Mouse (Mus musculus) right cerebral cortex, postnatal 4 days (tissue): ENCODE measurements around the gene Ascl5.

Source experiments
- DNase-seq: peaks from one replicate; pipeline ENCODE4 v3.0.0-alpha.2; 2022

The Ascl5 gene

GRCm38 (mm10) chr1:136052547-136052946 is 1.9 kb downstream of the Ascl5 start, which contains the start of gene Cacna1s:
TSS of gene Cacna1s (plus strand) at chr1:136052750.
- DNase-seq = no peak

- DNase-seq = peak; percentile 46
Observed at GRCm38 (mm10) chr1:136055771-136056170, 5.2 kb downstream of the Ascl5 start.

- DNase-seq = no peak
Observed at GRCm38 (mm10) chr1:136058594-136058993, 8.0 kb downstream of the Ascl5 start.

DNA sequence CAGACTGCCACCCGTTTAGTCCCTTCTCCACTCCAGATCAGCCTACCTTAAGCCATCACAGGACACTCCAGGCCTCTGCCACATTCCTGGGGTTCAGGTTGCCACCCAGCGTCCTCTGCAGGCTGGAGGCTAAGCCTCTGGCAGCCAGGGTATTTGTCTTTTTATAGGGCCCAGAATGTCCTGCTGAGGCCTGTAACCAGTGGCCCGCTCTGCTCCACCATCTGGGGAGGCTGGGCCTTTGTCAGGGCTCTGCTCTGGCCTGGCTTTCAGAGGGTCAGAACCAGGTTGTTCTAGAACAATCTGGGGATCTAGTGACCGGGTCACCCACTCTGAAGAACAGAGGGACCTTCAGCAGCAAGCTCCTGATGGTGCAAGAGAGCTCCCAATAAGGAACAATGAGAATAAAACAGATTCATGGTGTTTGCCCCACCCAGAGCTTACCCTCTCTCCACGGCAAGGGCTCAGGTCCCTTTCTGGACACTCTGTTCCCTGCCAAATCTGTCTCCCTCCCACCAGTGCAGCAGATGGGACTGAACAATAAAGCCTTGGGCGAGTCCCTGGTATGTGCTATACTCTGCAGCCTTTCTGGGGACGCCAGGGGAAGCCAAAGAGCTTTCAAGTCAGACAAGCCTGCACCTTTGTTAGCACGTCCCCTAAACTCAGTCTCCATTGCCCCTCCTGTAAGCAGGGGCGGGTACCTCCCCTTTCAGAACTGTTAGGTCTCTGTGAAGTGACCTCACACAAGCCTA is 10.6 kb downstream of the Ascl5 start:
- peak; percentile 89 for DNase-seq

DNA sequence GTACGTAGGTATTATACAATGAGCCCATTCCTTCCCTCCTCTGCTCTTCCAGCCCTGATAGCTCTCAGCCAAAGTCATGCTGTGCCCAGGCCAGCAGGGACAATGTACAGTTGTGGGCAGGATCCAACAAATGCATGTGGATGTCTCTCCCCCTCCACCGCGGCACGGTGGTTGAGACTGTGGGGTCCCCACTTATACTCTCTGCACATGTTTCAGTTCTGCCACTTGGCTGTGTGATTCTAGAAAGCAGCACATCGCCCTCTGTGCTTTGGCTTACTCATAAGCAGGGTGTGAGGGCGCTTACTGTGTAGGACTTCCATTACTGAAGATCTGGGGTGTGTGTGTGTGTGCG is 11.2 kb downstream of the Ascl5 start:
- no peak for DNase-seq

- no peak for DNase-seq
Observed at GRCm38 (mm10) chr1:136063991-136064390, 13.4 kb downstream of the Ascl5 start.

GRCm38 (mm10) chr1:136066621-136067020 is 16.0 kb downstream of the Ascl5 start:
- no peak for DNase-seq

GRCm38 (mm10) chr1:136067579-136067978 is 17.0 kb downstream of the Ascl5 start:
- DNase-seq = no peak

GRCm38 (mm10) chr1:136076086-136076485 is 25.5 kb downstream of the Ascl5 start:
- DNase-seq = peak; percentile 41

DNA sequence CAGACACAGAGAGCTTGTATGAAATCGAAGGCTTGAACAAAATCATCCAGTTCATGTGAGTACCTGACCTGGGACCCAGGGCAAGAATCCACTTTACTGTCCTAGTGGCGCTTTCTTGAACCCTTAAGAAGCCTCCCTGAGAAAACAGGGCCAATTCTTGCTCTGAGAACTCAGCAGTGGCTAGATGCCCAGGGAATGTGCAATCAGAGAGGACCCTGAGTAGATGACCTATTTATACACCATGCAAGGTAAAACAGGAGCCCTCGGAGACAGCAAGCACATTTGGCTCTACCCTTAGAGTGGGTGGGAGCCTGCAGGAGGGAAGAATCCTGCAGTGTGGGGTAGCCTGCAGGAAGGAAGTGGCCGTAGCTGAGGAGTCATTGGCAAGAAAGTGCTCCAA is 27.1 kb downstream of the Ascl5 start:
- DNase-seq = no peak

DNA sequence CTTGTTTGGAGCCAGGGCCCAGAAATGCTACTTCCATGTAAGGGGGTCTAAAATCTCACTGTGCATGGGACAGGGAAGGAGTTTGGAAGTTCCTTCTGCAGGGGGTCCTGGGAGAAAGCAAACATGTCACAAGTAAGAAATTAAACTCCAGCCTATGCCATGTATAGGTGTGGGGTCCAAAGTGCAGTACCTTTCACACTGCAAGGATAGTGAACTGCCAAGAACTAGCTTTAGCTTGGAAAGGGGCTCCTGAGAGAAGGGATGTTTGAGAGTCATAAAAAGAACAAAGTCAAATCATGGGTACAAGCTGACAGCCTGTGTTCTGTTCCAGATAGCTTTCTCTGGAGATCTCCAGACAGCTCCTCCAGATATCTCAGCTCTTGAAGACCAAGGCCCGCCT is 30.6 kb downstream of the Ascl5 start:
- no peak for DNase-seq

DNA sequence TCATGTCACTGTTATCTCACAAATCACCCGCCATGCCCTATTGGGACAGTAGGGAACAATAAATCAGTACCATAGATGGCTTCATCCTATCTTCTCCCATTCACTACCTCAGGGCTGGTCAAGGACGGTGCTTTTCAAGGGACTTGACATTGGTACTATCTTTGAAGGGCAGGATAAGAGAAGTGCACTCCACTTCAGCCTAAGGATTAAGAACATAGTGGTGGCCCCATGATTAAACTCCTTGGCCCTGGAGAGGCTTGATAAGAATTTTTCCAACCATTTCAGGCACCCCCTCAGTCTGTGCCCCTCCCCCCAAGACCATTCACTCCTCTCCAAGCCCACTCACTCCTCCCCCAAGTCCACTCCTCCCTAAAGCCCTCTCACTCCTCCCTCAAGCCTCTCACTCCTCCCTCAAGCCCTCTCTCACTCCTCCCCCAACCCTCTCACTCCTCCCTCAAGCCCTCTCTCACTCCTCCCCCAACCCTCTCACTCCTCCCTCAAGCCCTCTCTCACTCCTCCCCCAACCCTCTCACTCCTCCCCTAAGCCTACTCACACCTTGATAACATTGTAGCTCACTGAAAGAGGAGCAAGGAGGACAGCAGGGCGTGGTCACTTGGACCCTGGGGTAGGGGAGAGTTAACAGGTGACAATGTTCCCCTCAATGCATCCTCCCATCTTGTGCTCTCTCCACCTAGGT is 35.5 kb downstream of the Ascl5 start:
- DNase-seq = no peak

GRCm38 (mm10) chr1:136089368-136090165 is 39.0 kb downstream of the Ascl5 start:
- no peak for DNase-seq

- DNase-seq = no peak
Observed at GRCm38 (mm10) chr1:136093726-136094125, 43.1 kb downstream of the Ascl5 start.

DNA sequence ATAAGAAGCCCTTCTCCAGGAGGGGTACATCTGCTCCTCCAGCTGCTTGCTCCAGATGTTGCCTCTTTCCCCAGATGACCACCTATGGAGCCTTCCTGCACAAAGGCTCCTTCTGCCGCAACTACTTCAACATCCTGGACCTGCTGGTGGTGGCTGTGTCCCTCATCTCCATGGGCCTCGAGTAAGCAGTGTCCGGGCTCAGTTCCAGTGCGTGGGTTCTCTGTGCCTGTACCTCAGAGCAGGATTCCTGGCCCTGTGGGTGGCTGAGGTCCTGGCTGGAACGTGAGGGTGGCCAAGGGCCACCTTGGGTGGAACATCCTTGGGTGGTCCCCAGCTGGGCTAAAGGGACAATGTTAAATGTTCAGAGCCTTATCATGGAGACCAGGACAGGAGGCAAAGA is 44.2 kb downstream of the Ascl5 start:
- DNase-seq = no peak
